Mouse (Mus musculus) T-helper 2 cell (primary cell): ENCODE measurements around the gene Atp5g3.
"Not testable (repeated sequence)": the region's sequence is repeated elsewhere in the genome, so short reads cannot be mapped to it uniquely, and the experiment has no call there.

Source experiments
- in situ Hi-C: fragments of 300-600 bp; cut with MboI, MseI; formaldehyde crosslinking; loops from one replicate; pipeline ENCODE4 v1.15.1; 2025; ENCODE audit warnings: high pct_unique_total_duplicates

The Atp5g3 gene

DNA sequence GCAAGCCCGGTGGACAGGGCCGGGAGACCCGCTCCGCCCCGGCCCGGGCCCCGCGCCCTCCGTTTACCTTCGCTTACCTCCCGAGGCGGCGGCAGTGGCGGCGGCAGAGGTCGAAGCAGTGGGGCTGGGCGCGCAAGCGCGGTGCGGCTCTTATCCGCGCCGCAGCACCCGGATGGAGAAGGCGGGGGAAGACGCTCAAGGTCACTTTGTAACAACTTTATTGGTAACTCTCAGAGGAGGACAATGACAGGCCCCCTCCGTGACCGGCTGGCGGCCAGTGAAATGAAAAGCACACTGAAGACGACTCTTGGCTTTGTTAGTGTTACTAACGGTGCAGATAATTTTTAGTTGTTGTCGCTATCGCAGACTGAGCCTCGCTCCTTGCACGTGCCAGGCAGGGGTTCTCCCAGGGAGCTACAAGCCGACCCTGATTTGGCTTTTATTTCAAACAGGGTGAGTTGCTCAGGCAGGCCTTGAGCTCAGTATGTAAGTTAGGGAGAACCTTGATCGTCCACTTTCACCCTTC lies at the start of gene Atp5g3:
Atp5g3 (minus strand) TSS at position 152 of the 526 bp plus-strand sequence.
- in situ Hi-C loops, result no loop called here

DNA sequence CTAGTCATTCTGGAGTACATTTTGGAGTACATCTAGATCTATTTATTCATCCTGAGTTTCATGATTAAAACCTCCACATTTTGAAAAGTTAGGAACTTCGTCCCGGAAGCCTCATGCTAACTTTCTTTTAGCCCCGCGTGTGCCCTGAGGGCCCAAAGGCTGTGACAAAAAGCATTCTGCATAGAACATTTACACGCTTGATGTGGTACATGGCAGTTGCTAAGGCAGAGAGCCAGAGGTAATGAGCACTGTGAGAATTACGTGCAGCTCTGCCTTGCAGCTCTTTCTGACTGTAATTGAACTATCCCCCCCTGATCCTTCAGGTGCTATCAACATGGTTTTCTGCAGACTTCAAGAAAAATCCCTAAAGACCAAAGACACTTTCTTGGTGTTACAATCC lies 47.2 kb upstream of the Atp5g3 start:
- in situ Hi-C loops, result loop anchor here (25.0 kb wide), 1 partner anchor 704 kb away; the partner anchor contains the start of genes Evx2 and Hoxd13

DNA sequence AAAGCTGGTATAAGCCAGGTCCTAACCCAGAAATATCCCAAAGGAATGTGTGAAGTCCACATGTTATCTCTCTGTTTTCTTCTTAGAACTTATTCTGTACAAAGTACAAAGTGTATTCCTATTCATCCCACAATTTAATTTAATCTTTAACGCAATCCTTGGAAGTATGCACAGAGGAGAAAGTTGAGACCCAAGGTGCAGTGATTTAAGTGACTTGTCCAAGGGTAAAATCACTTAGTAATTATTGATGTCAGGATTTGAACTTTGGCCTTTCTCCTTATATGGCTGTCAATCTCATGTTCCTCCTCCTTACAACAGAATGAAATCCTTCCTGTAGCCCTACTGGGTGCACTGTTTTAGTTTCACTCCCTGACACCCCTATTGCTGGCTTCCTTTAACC lies 42.5 kb upstream of the Atp5g3 start:
- in situ Hi-C loops, result loop anchor here (25.0 kb wide), 1 partner anchor 709 kb away; the partner anchor contains the start of genes Evx2 and Hoxd13

DNA sequence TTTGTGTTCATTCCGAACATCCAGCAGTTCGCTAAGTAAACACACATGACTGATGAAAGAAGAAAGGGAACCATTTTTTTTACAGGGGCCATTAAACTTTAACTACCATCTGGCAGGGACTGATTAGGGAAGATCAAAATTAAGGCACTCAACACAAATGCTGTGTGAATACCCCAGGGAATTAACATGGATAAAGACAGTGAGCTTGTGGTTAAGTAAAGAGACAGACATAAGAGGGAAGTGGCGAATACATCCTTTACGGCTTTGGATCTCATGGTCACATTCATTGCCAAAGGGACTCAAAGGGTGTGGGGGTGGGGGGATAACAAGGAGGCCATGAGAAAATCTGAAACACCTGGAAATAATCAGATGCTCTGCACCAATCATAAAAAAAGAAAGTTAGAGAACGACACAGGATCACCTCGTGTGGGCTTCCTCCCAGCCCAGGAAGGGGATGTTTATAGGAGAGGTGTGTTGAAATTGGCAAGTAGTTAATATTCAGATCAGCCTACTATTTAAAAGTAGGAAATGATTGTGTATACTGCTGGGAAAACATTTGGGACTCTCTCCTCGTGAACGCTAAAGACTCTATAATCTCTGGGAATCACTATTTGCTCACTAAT lies 41.6 kb upstream of the Atp5g3 start:
- in situ Hi-C loops, result loop anchor here (25.0 kb wide), 1 partner anchor 710 kb away; the partner anchor contains the start of genes Evx2 and Hoxd13

DNA sequence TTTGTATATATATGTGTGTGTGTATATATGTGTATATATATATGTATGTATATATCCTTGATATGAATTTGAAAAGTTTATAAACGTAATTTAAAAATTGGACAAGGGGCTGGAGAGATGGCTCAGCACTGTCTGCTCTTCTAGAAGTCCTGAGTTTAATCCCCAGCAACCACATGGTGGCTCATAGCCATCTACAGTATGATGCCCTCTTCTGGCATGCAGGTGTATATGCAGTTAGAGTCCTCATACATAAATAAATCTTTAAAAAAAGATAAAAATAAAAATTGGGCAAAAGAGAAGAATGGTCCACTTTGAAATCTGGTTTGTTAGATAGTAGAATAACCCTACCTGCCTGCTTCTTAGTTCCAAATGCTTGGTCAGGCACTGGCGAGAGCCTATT lies 36.2 kb upstream of the Atp5g3 start:
- in situ Hi-C loops, result loop anchor here (10.0 kb wide), 1 partner anchor 1287 kb away; no protein-coding TSS in a partner anchor

DNA sequence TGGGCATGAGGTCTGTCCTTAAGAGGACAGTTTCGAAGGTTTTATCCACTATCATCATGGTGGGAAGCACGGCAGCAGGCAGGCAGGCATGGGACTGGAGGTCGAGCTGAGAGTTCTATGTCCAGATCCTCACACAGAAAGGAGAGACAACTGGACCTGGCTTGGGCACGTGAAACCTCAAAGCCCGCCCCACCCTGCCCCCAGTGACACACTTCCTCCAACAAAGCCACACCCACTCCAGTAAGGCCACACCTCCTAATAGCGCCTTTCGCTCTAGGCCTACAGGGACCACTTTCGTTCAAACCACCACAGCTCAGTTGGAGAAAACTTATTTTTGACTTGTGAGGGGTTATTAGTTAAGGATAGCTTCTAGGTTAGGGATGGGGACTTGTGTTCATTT lies 32.6 kb upstream of the Atp5g3 start:
- in situ Hi-C loops, result loop anchor here (10.0 kb wide), 1 partner anchor 1291 kb away; no protein-coding TSS in a partner anchor

DNA sequence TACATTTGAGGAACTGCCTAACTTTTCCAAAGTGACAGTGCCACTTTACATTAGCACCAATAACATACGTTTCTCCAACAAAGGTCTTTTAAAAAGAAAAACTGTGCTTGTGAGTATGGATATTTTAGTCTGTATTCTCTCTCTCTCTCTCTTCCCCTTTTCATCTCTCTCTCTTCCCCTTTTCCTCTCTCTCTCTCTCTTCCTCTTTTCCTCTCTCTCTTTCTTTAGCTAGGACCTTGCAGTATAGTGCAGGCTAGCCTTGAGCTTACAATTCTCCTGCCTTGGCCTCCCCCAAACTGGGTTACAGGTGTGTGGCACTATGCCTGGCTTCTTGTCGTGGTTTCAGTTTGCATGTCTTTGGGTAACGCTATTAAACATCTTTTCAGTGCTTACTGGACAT lies 31.7 kb upstream of the Atp5g3 start:
- in situ Hi-C loops, result loop anchor here (10.0 kb wide), 1 partner anchor 1292 kb away; no protein-coding TSS in a partner anchor

DNA sequence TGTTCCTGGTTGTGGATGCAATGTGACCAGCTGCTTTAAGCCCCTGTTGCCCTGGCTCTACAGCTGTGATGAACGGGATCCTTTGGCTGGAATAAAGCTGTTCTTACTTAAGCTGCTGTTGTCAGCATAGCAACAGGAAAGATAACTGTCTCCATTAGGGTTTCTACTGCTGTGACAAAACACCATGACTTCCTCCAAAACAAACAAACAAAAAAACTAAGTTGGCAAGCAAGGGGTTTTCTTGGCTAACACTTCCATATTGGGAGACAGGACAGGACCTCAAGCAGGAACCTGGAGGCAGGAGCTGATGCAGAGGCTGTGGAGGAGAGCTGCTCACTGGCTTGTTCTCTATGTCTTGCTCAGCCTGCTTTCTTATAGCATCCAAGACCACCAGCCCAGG lies 30.2 kb upstream of the Atp5g3 start:
- in situ Hi-C loops, result loop anchor here (10.0 kb wide), 1 partner anchor 1294 kb away; no protein-coding TSS in a partner anchor

DNA sequence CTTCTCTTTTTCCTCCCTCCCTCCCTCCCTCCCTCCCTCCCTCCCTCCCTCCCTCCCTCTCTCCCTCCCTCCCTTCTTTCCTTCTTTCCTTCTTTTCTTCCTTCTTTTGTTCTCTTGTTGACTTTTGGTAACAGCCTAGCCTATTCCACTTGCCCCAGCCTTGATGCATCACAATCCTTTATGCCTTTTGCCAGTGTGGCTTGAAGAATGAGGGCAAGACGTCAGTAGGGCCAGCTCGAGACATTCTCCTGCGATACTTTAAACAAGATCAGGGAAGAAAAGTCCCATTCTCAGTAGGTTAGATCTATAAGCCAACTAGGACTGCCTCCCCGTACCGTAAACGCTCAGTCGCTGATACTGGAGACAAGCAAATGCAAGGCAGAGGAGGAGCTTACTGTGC lies 29.3 kb upstream of the Atp5g3 start:
- in situ Hi-C loops, result loop anchor here (10.0 kb wide), 1 partner anchor 1294 kb away; no protein-coding TSS in a partner anchor

DNA sequence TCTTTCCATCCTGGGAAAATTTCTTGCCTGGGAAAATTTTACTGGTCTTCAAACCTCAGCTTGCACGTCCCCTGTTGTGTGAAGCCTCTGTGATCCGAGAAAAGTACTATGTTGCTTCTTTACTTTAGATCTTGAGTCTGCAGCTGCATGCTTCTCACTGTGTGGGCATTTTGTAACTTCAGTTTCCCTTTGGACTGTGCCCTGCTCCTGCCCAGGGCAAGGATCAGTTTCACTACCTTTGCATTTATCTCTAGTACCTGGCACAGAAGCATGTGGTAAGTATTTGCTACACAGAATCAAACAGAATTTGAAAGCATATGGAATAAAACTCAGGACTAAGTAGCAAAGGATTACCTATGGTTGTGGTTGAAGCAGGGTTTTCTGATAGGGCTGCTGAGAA lies 27.8 kb upstream of the Atp5g3 start:
- in situ Hi-C loops, result no loop called here

DNA sequence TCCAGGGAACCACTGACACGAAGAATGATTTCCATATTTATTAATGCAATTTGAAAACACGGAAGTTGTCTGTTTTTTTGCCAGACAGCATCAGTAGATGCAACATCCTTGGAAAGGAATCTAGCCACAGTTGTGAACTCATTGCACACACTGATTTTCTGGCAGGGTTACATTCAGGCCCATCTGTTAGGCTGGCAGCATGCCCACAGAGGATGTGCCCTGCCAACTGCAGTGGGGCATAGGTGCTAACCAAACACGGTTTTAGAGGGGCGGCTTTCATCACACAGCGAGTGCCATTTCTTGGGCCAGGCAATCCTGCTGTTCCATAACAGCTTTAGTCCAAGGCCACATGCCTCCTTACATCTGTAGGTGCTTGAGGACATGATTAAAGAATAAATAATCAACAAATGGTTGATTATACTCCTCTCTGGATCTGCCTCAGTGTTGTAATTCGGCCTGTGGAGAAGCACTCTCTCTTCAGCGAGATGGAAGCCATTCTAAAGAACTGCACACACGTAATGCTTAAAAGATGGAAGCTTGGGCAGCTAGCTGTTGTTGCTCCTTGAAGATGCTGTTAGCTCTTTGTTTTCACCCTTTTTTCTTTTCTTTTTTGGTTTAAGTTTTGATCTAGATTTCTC lies 21.7 kb upstream of the Atp5g3 start:
- in situ Hi-C loops, result no loop called here

DNA sequence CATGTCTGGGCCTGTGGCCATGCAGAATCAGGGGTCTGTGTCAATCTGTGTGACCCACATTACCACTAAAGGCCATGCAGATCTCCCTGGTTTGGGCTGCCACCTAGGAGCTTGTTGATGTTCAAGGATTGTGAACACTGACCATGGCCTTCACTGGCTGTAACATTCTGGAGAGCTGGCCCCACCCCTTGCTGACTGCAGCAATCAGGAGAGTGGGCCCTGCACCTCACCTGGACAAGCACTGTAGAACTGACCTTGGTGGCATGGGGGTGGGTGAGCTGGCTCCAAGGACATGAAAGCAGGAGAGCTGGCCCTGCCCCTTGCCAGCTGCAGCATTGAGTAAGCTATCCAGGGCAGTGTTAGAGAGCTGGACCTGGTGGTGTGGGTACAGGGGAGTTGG lies 16.6 kb upstream of the Atp5g3 start:
- in situ Hi-C loops, result loop anchor here (5.0 kb wide), 1 partner anchor 60 kb away; no protein-coding TSS in a partner anchor

DNA sequence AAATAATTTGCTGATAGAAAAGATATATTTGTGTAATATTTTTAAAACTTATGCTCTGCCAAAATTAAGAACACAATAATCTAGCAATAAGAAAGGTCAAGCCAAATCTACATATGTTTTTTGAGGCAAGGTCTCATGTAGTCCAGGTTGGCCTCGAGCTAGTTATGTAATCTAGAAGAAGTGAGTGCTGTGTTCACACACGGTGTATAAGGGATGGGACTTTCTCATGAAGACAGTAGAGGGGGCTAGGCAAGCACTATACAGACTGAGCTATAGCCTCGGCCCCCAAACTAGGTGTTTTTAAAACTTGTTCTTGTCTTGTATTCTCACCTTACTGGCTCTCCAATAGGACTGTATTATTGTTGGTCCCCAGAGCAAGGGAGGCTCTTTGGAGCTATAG lies 14.4 kb upstream of the Atp5g3 start:
- in situ Hi-C loops, result loop anchor here (5.0 kb wide), 1 partner anchor 62 kb away; no protein-coding TSS in a partner anchor

DNA sequence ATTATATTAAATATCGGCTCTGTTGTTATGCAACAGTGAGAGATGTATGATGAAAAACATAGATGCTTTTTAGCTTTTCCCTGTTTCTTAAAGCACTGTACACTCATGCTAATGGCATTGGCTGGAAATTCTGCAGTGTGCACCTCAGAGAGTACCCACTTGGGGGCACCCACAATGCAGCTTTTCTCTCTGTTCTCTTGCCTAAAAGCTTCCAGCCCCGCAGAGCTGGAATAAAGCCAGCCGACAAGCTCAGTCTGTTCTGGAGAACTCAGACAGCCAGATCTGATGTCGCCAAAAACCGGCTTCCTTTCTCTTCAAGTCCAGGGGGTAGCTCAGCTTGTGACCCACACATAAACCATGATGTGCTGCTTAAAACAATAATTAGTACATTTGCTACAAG lies 14.0 kb upstream of the Atp5g3 start:
- in situ Hi-C loops, result loop anchor here (5.0 kb wide), 1 partner anchor 62 kb away; no protein-coding TSS in a partner anchor

DNA sequence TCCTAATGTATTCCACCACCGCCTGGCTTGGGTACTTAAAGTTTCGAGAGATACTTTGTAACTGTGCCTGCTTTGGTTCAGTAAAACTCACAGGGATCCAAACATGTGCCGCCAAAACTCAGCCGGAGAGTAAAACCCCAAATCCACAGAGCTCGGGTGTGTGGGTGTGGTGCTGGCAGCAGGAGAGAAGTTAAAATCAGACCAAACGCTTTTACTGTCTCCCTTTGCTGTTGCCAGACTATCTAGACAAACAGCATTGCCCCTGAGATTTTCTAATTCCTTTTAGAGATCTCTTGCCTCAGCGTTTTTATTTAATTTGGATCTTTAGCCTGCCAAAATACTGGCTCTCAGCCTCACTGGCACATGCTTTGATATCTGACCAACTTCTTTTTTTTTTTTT lies 8.5 kb upstream of the Atp5g3 start:
- in situ Hi-C loops, result no loop called here

DNA sequence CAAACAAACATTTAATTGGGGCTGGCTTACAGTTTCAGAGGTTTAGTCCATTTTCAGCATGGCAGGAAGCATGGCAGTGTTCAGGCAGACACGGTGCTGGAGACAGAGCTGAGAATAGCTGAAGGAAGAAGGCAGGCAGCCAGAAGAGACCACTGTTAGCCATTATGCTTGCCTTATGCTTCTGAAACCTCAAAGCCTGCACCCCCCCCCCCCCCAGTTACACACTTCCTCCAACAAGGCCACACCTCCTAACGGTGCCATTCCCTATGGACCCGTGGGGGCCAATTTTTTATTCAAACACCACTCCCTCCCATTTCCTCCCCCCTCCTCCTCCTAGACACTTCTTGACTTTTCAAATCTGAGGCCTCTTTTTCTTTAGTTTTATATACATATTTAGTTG lies 1.1 kb upstream of the Atp5g3 start:
- in situ Hi-C loops, result no loop called here

DNA sequence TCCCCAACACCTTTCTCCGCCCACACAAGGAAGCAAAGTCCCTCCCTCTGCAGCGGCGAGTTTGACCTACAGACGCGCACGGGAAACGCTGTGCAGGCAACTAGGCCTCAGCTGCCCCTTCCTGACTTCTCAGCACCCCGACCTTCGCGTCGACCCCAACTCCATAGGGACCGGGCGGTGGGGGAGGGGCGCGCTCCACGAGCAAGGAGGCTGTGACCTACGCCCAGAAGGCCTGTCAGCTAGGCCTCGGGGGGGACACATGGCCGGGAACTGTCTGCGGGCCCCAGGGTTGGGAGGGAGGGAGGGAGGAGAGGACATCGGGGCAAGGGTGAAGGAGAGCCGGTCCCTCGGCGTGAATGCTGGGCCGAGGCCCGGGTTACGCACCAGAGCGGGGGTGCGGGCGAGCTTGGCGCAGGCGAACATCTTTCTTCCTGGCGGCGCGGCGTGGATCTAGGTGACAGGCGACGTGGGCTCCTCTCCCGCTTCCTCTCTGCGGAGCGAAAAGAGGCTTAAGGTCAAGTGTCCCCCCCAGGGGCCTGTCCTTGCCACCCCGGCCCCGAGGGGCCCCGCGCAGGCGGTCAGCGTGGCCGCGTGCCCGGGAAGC lies 453 bp downstream of the Atp5g3 start:
- in situ Hi-C loops, result no loop called here

DNA sequence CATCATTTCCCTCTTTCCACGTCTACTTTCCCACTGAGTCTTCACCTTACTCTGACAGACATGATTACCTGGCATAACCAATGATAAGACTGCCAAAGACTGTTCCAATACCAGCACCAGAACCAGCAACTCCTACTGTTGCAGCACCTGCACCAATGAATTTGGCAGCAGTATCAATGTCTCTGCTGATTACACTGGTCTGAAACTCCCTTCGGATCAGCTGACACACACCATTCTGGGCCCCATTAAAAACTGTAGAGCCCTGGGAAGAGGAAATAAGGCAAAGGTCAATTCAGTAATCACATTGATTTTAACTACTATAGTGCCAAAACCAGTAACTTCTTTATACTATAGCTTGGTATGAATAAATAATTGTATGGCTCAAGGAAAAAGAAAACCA lies 2.0 kb downstream of the Atp5g3 start:
- in situ Hi-C loops, result no loop called here

DNA sequence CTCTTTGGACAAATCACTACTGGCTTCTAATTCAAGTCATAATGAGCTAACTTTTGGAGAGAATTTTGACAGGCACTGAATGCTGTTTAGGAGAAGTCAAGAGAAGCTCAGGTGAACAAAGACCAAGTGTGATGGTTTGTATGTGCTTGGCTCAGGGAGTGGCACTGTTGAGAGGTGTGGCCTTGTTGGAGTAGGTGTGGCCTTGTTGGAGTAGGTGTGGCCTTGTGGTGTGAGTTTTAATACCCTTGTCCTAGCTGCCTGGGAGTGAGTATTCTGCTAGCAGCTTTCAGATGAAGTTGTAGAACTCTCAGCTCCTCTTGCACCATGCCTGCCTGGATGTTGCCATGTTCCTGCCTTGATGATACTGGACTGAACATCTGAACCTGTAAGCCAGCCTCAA lies 6.4 kb downstream of the Atp5g3 start:
- in situ Hi-C loops, result not testable (repeated sequence)

DNA sequence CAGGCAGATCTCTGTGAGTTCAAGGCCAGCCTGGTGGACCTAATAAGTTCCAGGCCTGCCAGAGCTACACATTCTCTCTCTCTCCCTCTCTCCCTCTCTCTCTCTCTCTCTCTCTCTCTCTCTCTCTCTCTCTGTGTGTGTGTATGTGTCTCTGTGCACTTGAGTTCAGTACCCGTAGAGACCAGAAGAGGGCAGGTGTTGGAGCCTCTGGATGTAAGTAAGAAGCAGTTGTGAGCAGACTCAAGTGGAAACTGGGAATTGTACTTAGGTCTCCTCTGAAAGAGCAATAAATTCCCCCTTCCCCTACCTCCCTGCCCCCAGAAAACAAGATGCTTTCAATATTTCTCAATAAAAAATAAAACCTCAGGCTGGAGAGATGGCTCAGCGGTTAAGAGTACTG lies 7.6 kb downstream of the Atp5g3 start:
- in situ Hi-C loops, result no loop called here

DNA sequence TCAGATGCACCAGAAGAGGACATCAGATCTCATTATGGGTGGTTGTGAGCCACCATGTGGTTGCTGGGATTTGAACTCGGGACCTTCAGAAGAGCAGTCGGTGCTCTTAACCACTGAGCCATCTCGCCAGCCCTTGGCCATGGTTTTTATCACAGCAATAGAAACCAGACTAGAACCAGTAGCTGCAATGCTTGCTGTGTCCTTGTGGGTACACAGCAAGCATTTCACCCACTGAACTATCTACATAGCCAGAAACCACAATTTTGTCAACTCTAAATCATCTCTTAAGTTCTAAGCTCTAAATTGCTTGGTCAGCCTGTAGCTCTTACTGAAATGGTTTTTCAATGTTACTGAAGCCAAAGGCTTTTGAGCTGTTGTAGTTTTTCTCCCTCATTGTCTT lies 8.8 kb downstream of the Atp5g3 start:
- in situ Hi-C loops, result not testable (repeated sequence)

DNA sequence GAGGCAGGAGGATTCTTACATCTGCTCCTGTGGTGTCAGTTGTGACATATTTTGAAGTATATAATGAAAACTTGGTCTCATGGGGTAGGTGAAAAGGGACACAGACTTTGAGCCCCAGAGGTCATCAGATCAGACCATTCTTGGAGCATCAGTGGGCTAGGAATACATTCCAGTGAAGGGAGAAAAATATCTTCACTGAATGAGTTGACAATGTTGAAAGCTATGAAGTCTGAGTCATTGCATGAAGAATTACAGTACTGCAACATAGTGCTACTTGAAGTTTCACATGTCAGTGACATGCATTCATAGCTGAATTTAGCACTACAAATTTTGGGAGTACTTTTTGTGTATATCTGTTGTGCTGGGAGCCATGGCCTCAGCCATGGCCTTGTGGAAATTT lies 10.0 kb downstream of the Atp5g3 start:
- in situ Hi-C loops, result no loop called here
